Mouse (Mus musculus): ENCODE measurements around the gene Asb9.

- TF ChIP-seq POLR2A (IDR thresholded peaks at IDR 0.05; ENCODE audit: borderline replicate concordance, extremely low read depth, low read depth, low read length) (no peak), CTCF (IDR thresholded peaks at IDR 0.05; ENCODE audit: insufficient read depth, low read length) (no peak)
Observed at GRCm38 (mm10) chrX:164502258-164502657, 3.9 kb upstream of the Asb9 start.

All from lung, adult 2 months (tissue).